Mouse (Mus musculus): ENCODE data around the gene C9.

DNA sequence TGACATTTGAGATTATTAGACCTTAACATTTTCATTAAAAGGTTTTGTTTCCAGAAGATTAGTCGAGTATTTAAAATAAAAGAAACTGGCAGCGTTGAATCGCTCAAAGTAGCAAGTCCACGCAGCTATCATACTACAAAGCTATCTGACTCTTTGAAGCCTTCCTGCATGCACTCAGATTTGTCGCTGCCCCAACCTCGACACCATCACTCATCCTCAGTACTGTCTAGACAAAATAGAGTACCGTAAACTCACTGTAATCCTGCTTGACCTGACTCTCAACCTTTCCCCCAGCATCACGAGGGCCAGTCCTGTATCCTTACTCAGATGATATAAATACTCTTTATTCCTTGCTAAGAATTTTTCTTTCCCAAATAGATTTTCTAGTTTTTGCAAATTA, 45.0 kb upstream of the C9 start:
- no peak for TF ChIP-seq CTCF (IDR thresholded peaks at IDR 0.05; ENCODE audit: borderline replicate concordance, extremely low read depth, insufficient read depth, insufficient read length)
- TF ChIP-seq POLR2A (IDR thresholded peaks at IDR 0.05; ENCODE audit: borderline replicate concordance, extremely low read depth, insufficient read depth, insufficient read length, poor library complexity, severe bottlenecking) = no peak
